Mouse (Mus musculus): ENCODE measurements around the gene Mid1.
"Not testable (repeated sequence)": the region's sequence is repeated elsewhere in the genome, so short reads cannot be mapped to it uniquely, and the experiment has no call there.

Gene Mid1

DNA sequence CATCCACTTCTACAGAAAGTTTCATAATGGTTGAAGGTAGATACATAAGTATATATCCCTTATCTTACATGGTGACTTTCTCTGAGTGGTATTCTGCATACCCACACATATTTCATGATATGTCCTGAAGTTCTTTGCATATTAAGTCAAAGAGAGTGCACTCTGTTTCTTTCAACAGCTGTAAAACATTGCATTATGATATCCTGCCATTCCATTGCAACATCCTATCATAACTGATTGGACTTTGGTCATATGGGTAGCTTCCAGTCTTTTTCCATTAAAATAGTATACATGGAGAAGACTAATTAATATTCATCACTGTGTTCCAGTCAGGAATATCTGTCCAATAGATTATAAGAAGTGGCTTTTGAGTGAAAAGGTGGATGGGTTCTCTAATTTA lies 207.1 kb downstream of the Mid1 start:
- no peak for DNase-seq

DNA sequence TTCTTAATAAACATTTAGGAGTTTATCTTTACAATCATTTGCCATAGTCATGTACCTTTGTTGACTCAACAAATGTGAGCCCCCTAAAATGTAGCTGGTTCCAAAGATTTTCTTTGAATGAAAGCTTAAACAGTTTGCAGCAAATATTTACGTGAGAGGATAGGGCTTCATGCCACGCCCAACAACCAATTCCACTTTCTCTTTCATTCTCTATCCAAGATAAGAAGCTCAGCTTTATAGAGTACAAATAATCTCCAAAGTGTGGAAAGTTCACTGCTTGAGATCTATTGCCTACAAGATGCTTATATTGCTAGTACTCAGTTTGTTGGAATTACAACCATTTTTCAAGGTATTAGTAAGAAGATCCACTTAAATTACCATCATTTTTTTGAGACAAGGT lies 207.6 kb downstream of the Mid1 start:
- DNase-seq, result no peak

DNA sequence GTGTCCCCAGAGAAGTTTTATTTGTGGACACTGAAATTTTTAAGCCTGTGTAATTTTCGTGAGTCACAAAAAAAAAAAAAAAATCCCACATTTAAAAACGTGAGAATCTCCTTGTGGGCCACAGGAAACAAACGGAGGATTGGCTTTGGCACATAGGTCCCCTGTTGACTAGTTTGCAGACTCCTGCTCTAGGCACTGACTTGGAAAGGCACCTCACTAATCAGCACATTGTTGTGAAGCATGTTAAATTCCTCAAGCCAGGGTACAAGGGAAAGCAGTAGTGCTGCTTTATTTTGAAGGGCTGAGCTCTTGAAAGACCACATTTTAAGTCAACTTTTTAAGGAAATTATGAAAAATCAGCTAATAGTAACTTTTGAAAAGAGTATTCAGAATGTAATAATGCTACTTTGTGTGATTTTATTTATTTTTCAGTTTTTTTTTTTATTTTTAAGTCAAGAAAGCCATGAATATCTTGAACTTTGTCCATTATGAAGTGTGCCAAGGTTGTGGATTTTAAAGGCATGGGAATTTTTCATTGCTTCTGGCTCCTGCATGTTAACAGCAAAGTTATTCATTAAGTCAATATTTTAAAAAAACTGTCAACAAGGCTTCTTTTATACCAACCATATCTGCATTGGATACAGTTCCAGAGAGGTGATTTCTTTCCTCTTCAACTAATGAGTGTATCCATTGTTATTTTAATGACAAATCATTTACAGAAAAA lies 214.4 kb downstream of the Mid1 start:
- DNase-seq, result no peak

DNA sequence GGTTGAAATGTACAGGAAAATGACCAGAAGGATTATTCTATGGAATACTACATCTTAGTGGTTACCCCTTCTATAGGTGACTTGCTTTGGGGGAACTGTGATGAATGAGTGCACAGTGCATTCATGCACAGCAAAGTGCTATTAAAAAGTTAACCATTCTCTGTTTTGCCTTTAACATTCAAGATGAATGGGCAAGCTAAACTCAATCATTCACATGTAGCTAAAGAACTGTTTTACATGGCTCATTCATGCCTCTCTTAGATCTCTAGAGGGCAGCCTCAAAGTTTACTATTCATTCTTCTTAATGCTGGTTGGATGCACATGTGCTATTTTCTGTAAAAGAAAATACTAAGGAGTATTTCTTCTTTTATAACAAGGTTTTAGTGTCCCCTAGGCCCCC lies 217.9 kb downstream of the Mid1 start:
- DNase-seq, result no peak

DNA sequence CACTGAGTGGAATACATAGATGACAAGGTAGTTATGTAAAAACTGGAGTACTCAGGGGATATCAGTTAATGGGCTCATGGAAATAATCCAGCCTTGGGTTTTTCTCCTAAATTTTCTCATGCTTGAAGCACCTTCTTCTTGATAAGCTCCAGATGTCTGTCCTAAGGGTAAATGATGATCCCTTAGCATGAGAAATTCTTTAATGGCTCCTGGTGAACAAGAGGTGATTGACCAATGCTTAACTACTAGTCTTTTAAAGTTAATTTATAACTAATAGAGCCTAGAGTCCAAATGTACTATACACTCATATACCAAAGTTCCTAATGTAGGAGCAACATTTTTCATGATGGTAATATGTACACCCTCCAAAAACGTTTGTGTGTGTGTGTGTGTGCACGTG lies 218.7 kb downstream of the Mid1 start:
- DNase-seq, result no peak

DNA sequence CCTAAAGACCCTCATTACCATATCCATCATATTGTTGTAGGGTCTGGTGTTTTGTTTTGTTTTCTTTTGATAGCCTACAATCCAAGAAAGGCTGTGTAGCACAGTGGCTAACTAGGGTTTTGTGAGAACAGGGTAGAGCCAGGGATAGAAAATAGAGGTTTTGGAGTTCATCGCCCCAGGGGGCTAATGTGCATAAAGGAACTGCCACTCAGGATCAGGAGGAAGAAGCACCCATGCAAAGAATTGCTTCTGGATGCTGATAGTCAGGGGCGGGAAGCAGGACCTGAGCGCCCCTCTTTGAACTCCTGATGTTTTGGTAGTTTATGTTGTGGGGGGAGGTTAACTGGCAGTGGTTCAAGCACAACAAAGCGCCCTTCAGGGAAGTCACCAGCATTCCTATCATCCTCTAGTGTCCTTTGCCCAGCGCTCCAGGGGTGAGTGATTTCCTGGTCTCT lies 221.1 kb downstream of the Mid1 start:
- DNase-seq, result no peak

DNA sequence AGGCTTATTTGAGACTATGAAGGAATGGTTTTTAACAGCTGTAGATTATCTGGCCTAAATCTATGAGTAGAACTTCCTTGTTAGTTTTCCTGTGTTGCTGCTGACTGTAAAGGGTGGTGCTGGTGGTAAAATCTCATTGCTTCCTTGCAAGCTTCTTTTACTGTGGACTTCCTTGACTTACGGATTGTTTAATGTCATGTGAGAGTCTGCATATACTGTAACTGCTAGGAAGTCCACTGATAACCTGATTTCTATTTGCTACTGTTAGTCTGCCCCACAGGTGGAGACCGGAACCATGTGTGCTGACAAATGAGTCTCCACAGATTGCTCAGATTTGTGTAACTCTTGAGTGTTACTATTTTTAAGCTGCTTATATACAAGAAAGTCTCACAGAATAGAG lies 224.9 kb downstream of the Mid1 start:
- DNase-seq, result no peak

DNA sequence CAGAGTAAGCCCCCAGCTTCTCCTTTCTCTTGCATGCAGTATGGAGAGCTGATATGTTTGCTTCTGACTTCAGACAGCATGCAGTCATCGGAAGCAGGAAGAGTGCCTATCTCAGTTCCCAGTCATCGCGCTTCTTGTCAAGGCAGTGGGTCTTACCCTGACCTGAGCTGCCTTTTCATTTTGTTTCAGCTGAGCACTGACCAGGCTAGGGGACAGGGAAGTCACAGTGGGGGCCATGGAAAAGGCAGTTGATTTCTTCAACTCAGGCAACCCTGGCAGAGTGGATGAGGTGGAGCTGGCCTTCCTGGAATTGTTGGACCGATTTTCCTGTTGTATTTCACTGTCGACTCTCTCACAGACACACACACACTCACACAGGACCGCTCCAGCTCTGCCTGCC lies 230.7 kb downstream of the Mid1 start:
- DNase-seq, result no peak

DNA sequence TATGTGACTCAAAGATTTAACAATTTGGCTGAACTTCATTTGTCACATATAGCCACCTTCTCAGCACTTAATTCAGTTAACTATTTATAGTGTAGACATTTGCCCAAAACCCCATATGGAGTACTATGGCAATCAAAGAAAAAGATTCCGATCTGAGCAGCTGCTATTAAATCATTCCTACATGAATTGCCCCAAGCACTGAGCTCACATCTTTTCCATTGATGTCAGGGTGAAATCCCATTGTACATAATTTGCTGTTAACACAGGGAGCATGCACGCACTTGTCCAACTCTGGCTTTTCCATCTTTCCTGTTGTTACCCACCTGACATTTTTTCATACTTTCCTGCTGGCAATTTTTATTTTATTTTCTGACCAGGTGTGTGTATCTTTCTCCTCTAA lies 237.5 kb downstream of the Mid1 start:
- no peak for DNase-seq

DNA sequence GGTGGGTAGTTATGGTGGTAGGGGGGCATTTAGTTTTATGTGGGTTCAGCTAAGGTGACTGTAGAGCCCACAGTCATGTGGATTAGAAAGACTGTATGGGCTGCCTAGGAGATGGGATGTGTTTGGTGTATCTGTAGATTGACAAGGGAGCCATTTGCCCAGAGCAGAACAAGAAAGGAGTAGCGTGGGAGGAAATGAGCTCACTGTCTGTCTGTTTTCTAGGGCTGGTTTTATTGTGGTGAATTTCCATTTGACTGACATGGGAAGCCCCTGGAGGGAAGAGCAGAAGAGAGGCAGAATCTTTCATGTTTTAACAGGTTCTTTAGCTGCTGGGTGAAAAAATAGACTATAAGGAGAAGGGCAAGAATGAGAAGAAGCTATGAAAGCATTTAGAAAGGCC lies 238.4 kb downstream of the Mid1 start:
- no peak for DNase-seq

DNA sequence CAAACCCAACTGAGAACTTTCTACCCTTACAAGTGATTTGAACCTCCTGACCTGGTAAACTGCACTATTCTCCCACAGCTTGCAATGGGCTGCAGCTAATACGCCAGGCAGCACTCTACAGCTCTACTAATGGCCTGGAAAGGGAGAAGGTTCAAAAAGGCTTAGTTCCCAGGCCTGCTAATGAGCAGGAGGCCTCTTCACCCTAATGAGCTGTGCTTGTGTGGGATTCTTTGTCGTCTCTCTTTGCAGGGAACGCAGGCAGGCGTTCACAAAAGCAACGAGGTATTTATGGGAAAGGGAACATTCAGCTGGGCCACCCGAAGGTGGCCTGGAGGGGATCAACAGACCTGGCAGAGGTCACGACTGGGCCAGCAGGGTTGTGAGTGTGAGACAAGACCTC lies 240.6 kb downstream of the Mid1 start:
- no peak for DNase-seq

DNA sequence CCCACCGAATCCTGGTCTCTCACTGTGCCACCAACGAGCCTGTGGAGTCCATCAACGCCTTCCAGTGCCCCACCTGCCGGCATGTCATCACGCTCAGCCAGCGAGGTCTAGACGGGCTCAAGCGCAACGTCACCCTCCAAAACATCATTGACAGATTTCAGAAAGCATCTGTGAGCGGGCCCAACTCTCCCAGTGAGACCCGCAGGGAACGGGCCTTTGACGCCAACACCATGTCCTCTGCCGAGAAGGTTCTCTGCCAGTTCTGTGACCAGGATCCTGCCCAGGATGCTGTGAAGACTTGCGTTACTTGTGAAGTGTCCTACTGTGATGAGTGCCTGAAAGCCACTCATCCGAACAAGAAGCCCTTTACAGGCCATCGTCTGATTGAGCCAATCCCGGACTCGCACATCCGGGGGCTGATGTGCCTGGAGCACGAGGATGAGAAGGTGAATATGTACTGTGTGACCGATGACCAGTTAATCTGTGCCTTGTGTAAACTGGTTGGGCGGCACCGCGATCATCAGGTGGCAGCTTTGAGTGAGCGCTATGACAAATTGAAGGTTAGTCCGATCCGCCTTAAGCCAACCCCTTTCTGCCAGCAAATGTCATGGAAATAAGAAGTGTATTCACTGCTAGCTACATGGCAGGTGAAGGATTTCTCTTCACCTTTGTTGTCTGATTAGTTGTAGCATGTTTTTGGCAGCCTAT lies 242.3 kb downstream of the Mid1 start:
- DNase-seq, result peak; percentile 9

DNA sequence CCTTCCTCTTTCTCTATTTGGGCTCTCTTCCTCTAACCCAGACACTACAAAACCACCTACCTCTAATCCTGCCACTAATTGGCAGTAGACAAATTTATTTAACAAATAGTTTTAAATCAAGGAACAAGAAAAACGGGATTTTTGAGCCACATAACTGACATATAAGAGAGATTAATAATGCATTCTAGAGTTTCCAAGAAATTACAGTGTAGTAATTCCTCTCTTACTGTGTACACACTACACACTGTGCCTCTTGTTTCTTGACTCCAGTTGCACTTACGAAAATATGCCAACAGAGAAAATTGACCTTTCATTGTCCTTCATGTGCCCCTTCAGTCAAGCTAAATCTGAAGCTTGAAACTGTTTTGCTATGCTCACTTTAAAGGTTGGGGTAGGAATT lies 245.9 kb downstream of the Mid1 start:
- no peak for DNase-seq

DNA sequence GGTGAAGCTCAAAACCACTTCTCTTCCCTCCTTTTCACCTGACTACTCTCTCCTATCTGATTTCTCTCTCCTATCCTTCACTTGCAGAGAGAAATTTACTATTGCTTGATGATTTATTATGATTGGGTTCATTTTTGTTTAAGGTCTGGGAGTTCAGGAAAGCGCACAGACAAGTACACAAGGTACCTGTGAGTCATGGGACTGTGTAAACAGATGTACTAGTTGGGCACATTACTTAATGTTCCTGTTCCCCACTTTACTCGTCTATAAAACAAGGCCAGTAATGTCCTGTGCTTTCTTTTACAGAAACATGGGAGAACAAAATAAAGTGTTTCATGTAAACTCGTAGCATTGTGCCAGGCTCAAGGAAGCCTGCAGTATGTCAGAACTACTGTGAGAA lies 248.2 kb downstream of the Mid1 start:
- DNase-seq, result no peak

DNA sequence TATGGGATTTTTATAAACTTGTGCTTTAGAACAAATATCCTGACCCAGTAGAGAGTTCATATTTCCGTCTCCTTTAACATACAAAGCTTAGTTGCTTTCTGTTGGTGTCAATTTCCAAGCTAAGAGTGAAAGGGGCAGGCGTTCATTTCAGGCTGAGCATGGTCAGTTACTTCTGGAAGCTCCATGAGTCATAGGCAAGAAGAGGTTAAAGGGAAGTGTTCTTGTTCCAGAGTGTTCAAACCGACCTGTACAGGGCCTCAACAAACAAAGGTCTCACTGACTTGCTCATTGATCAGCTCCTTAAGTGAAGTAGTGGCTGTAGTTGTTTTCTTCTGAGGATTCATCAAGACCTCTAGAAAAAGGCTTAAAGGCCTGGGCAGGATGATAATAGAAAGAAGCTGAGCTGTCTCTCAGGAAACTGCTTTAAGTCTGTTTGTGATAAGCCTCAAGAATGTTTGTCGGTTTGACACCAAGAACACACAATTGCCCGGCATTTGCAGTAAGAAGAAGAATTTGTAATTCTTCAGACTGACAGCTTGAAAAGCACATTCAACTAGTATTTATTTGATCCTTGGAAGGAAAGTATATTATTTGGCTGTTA lies 252.2 kb downstream of the Mid1 start:
- DNase-seq, result no peak

DNA sequence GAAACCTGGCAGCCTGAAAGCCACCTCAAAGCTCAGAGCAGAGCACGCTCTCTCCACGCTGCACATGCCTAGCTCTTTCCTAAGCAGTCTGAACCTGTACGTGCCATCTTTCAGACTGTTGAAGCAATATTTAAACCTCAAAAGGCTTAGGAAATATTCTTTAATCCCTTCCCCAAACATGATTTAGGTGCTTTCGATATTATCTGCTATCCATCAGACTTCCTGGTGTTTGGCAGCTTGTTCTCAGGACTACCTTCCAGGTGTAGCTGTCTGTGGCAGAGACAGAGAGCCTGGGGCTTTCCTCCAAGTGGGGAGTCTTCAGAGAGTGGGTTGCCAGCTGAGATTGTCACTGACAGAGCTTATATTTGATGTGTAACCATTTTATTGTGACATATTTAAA lies 255.5 kb downstream of the Mid1 start:
- DNase-seq, result no peak

DNA sequence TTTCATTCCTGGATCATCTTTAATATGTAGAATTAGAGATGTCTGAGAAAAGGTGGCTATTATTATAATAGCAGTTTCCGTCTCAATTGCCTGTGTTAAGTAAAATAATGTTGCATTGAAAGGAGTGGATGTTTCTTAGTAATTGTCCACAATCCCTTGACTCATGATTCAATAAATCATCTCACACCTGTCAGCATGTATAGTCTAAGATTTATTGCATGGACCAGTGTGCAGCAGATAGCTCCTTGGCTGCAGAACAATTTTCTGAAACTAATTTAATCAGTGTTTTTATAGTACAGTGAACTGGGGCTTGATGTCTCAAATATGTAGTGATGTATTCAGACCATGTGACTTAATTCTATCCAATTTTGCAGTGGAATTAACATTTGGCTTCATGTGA lies 265.6 kb downstream of the Mid1 start:
- no peak for DNase-seq

DNA sequence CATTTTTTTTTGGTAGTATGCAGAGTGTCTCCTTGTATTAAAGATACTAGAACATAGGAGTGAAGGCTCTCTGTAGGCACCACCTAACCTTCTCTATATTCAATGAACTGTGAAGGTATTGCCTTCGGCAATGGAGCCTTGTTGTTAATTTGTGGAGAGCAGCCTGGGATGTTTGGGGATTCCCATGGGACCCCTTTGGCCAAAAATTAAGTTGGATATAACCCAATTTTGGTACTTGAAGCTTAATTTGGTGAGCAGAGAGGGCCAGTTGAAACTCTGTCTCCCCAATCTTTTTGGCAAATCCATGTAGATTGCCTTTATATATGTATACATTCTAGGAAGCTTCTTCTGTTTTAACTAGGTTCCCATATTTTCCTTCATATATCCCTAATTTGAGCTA lies 284.3 kb downstream of the Mid1 start:
- DNase-seq, result no peak

DNA sequence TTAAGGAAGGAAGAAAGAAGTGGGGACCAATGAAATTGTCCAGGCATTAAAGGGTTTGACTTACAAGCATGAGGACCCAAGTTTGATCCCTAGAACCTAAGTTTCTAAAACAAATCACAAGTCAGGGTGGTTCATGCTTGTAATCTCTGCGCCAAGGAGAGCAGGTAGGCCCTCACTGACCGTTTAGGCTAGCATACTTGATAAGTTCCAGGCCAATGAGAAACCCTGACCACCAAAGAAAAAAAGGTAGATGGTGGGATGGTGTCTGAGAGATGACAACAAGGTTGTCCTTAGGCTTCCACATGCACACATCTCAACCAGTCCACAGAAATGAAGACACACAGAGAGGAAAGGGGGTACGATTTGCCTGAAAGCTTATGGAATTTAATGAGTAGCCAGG lies 284.8 kb downstream of the Mid1 start:
- DNase-seq, result not testable (repeated sequence)

DNA sequence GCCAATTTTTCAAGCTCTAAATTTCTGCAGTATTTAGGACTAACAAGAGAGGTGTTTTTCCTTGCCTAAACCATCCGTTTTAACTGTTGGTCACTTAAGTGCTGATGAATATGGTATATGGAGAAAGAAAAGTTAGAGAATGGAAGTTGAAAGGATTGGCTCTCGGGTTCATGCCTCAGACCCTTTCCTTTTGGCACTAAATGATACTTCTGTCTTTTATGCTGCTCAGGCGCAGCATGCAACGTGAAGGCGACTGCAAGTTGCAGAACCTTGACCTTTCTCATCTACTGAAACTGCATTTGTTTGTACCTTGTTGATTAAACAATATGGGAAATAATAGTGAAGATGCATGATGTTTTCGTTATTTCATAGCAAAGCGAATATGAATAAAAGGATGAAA lies 285.5 kb downstream of the Mid1 start:
- not testable (repeated sequence) for DNase-seq

DNA sequence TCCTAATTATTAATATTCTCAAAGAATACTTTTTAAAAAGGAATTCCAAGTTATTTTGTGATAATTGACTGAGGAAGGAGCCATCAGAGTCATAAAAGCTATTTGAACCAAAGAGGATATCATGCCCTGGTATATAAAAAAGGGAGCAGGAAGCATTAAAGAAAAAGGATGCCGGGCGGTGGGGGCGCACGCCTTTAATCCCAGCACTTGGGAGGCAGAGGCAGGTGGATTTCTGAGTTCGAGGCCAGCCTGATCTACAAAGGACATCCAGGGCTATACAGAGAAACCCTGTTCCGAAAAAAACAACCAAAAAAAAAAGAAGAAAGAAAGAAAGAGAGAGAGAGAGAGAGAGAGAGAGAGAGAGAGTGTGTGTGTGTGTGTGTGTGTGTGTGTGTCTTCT lies 286.6 kb downstream of the Mid1 start:
- not testable (repeated sequence) for DNase-seq

DNA sequence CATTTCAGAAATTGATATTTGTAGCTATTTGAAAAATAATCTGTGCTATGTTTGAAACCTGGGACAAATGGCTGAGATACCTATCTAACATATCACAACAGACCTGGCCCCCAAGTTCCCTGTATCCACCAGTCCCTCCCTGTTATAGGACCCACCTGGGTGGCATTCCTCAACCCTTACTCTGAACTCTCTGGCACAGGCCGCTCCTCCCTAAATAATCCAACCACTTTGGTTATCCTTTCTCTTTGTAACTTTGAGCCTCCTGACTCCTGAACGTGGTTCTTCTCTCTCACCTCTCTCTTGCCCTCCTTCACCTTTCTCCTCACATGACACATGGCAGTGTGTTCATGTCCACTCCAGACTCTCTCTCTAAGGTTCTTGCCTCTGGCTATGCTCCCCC lies 287.1 kb downstream of the Mid1 start:
- not testable (repeated sequence) for DNase-seq

DNA sequence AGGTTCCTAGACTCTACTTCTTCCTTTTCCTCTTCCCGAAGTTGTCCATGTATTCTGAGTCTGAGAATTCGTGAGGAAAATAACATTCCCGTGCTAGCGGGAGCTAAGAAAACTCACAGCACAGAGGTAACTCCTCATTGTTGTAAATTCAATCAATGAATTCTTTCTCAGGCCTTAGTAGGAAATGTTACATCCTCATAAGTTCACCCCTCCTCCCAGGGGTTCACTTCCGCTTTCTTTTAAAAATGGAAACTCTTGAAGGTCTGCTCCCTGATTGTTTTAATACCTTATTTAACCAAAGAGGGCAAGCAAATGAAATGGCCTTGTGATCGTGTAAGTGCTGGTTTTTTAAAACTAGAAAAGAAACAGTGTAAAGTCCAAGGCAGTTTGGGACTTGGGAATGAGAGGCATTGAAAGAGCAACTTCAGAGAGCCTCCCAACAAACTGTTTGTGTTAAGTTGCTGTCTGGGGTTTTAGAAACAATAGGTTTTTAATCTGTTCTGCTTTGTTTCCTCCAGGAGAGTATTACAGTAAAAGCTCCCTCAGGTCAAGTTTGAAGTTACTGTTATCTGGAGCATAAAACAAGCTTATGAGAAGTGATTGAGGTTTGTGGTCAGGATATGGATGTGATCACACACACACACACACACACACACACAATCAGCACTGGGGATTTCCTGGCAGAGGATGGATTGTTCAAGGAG lies 287.9 kb downstream of the Mid1 start:
- not testable (repeated sequence) for DNase-seq

DNA sequence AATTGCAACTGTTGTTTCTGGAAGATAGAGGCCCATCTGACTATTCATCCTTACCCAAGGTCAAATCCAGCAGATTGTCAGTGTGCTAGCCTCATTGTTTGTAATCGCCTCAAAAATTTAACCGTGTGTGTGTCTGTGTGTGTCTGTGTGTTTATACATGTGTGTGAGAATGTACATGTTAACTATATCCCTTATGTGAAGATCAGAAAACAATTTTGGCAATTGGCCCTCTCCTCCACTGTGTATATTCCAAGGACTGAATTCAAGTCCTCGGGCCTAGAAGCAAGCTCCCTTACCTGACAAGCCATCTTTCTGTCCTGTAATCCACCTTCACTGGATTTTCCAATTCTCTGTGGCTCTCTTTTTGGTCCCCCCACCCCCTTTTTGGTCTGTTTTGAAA lies 288.8 kb downstream of the Mid1 start:
- DNase-seq, result not testable (repeated sequence)

Data from right cerebral cortex, postnatal 4 days (tissue).